Mouse (Mus musculus): Measurements from ENCODE around the gene Zfp644. TPM values are rescaled to one million over a fixed set of nuclear protein-coding genes. Genes with fewer than 3 reads are reported as not detected.

Gene Zfp644
- total RNA-seq, 1 experiment, result 65.6 TPM

- in situ Hi-C loops (cut with MboI; ENCODE audit: low sequenced_read_pairs in 2 of 2, unreplicated experiment in 2 of 2), result no loop called here
- peak overlapping the region; percentile 76 to 98 for H3K4me3 ChIP-seq (ENCODE audit: insufficient read depth in 1 of 2, low read depth in 1 of 2, low read length in 2 of 2, poor library complexity in 1 of 2, severe bottlenecking in 1 of 2)
- no peak for DNase-seq (ENCODE audit: low read depth, low spot score)
- peak overlapping the region; percentile 98 for H3K9ac ChIP-seq (ENCODE audit: insufficient read depth, low read depth, low read length, poor library complexity, severe bottlenecking)
- H3K36me3 ChIP-seq (ENCODE audit: control insufficient read depth, insufficient read depth, low read length, poor library complexity, severe bottlenecking), result peaks cover 2% of the 10 kb centered on the region; the same call in 1 of the 2 replicates
- TF ChIP-seq CHD2 (IDR thresholded peaks at IDR 0.05; ENCODE audit: low read depth, low read length) (no peak), HCFC1 (IDR thresholded peaks at IDR 0.05; ENCODE audit: borderline replicate concordance, insufficient read depth, low read length) (no peak), MAFK (IDR thresholded peaks at IDR 0.05; ENCODE audit: insufficient read depth, low read depth, low read length) (no peak), ZNF384 (IDR thresholded peaks at IDR 0.05; ENCODE audit: low read depth, low read length) (no peak), ZC3H11A (IDR thresholded peaks at IDR 0.05; ENCODE audit: borderline replicate concordance, low read depth, low read length) (no peak)
- H3K27ac ChIP-seq (ENCODE audit: insufficient read depth, low read depth, low read length, poor library complexity, severe bottlenecking), result peak overlapping the region; percentile 81; the same call in 1 of the 2 replicates
- H3K9me3 ChIP-seq (ENCODE audit: control insufficient read depth, insufficient read depth, low read depth, low read length), result no peaks in the 10 kb centered on the region
- peaks cover 2 to 5% of the 10 kb centered on the region in 2 experiments for H3K4me1 ChIP-seq (ENCODE audit: control insufficient read depth in 2 of 2, insufficient read depth in 2 of 2, low read length in 2 of 2, poor library complexity in 1 of 2)
Measured at GRCm38 (mm10) chr5:106695141-106695540, 1.9 kb downstream of the Zfp644 start.

DNA sequence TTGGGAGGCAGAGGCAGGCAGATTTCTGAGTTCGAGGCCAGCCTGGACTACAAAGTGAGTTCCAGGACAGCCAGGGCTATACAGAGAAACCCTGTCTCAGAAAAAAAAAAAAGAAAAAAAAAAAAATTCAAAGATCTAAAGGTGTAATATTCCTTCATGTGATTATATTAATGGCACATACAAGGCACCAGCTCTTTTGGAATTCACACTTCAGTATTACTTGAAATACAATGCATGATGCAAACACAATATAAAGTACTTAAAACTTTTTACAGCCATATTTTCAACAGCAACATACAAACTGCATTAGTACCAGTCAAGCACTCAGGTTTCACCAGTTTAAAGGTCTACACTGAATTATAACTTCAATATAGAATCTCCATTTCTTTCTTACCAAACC, 2.4 kb downstream of the Zfp644 start:
- Histone ChIP-seq H3K9me3 (ENCODE audit: control insufficient read depth, insufficient read depth, low read depth, low read length) (no peaks in the 10 kb centered on the region), H3K36me3 (ENCODE audit: control insufficient read depth, insufficient read depth, low read length, poor library complexity, severe bottlenecking) (peaks cover 2% of the 10 kb centered on the region; the same call in 1 of the 2 replicates), H3K9ac (ENCODE audit: insufficient read depth, low read depth, low read length, poor library complexity, severe bottlenecking) (no peak overlapping the region), H3K27ac (ENCODE audit: insufficient read depth, low read depth, low read length, poor library complexity, severe bottlenecking) (no peak overlapping the region), H3K4me3 (ENCODE audit: insufficient read depth in 1 of 2, low read depth in 1 of 2, low read length in 2 of 2, poor library complexity in 1 of 2, severe bottlenecking in 1 of 2) (peak overlapping the region in 1 of 2 experiments; percentile 98; a peak in 2 of 4 replicates), H3K4me1 (ENCODE audit: control insufficient read depth in 2 of 2, insufficient read depth in 2 of 2, low read length in 2 of 2, poor library complexity in 1 of 2) (peaks cover 2 to 5% of the 10 kb centered on the region in 2 experiments)
- TF ChIP-seq ZNF384 (IDR thresholded peaks at IDR 0.05; ENCODE audit: low read depth, low read length) (peak; percentile 85), MAFK (IDR thresholded peaks at IDR 0.05; ENCODE audit: insufficient read depth, low read depth, low read length) (no peak)
- DNase-seq (ENCODE audit: low read depth, low spot score), result no peak
- in situ Hi-C loops (cut with MboI; ENCODE audit: low sequenced_read_pairs in 2 of 2, unreplicated experiment in 2 of 2), result no loop called here

DNA sequence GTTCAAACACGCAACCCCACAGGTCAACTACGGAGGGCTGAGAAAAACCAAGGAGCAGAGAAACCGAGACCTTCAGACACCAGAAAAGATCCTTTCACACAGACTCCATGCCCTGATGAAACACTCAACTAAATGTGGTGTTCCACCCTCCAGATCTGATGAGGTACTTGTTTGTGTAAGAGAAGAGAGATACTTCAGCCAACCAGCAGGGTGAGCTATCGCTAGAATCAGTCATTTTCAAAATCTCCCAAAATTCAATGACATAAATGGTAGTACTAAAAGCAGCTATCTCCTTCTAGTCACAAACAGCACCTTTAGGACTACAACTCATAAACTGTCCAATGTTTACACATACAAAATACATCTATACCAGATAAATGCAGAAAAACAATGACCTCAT, 4.1 kb downstream of the Zfp644 start:
- Histone ChIP-seq H3K27ac (ENCODE audit: insufficient read depth, low read depth, low read length, poor library complexity, severe bottlenecking) (no peak overlapping the region), H3K4me3 (ENCODE audit: insufficient read depth in 1 of 2, low read depth in 1 of 2, low read length in 2 of 2, poor library complexity in 1 of 2, severe bottlenecking in 1 of 2) (no peak overlapping the region), H3K9me3 (ENCODE audit: control insufficient read depth, insufficient read depth, low read depth, low read length) (no peaks in the 10 kb centered on the region), H3K36me3 (ENCODE audit: control insufficient read depth, insufficient read depth, low read length, poor library complexity, severe bottlenecking) (peaks cover 2% of the 10 kb centered on the region; the same call in 1 of the 2 replicates), H3K4me1 (ENCODE audit: control insufficient read depth in 2 of 2, insufficient read depth in 2 of 2, low read length in 2 of 2, poor library complexity in 1 of 2) (peaks cover 2 to 5% of the 10 kb centered on the region in 2 experiments), H3K9ac (ENCODE audit: insufficient read depth, low read depth, low read length, poor library complexity, severe bottlenecking) (no peak overlapping the region)
- TF ChIP-seq ZNF384 (IDR thresholded peaks at IDR 0.05; ENCODE audit: low read depth, low read length) (no peak), CHD2 (IDR thresholded peaks at IDR 0.05; ENCODE audit: low read depth, low read length) (no peak), HCFC1 (IDR thresholded peaks at IDR 0.05; ENCODE audit: borderline replicate concordance, insufficient read depth, low read length) (no peak), ZC3H11A (IDR thresholded peaks at IDR 0.05; ENCODE audit: borderline replicate concordance, low read depth, low read length) (no peak), MAFK (IDR thresholded peaks at IDR 0.05; ENCODE audit: insufficient read depth, low read depth, low read length) (no peak)
- no peak for DNase-seq (ENCODE audit: low read depth, low spot score)
- in situ Hi-C loops (cut with MboI; ENCODE audit: low sequenced_read_pairs in 2 of 2, unreplicated experiment in 2 of 2), result no loop called here

DNA sequence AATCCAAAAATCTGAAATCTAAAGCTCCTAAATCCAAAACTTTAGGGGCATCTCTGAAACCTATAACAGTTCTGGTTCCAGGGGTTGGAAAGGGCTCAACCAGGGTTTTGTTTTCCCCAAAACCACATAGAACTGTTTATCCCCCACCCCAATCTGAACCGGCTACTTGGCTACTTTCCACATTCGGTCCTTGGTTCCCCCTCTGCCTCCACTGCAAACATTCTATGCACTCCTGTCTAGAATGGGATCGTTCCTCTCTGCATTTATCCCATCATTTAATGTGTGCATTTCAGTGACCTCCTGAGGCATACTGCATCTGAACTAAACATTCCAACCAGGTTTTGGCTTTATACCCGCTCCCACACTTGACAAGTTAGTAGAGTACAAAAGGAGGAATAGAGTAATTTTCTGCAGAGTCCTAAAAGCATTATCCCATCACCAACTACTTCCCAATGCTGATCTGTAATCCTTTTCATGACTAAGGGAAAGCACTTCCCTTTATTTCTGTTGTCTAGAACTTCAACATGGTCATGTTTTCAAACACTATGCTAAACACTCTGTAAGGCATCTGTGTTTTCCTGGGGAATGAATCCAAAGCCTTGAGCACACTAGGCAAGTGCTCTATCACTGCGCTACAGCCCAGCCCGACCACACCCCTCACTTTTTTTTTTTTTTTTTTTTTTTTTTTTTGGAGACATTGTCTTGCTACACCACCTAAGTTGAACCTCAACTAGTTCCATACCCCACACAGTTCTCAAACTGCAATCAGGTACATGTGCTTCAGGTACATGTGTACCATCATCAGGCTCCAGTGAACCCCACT, 16.2 kb downstream of the Zfp644 start:
- DNase-seq (ENCODE audit: low read depth, low spot score), result no peak
- Histone ChIP-seq H3K27ac (ENCODE audit: insufficient read depth, low read depth, low read length, poor library complexity, severe bottlenecking) (no peak overlapping the region), H3K9me3 (ENCODE audit: control insufficient read depth, insufficient read depth, low read depth, low read length) (no peaks in the 10 kb centered on the region), H3K9ac (ENCODE audit: insufficient read depth, low read depth, low read length, poor library complexity, severe bottlenecking) (no peak overlapping the region), H3K4me3 (ENCODE audit: insufficient read depth in 1 of 2, low read depth in 1 of 2, low read length in 2 of 2, poor library complexity in 1 of 2, severe bottlenecking in 1 of 2) (no peak overlapping the region), H3K36me3 (ENCODE audit: control insufficient read depth, insufficient read depth, low read length, poor library complexity, severe bottlenecking) (peaks cover 4% of the 10 kb centered on the region), H3K4me1 (ENCODE audit: control insufficient read depth in 2 of 2, insufficient read depth in 2 of 2, low read length in 2 of 2, poor library complexity in 1 of 2) (no peaks in the 10 kb centered on the region)
- in situ Hi-C loops (cut with MboI; ENCODE audit: low sequenced_read_pairs in 2 of 2, unreplicated experiment in 2 of 2), result no loop called here
- TF ChIP-seq CHD2 (IDR thresholded peaks at IDR 0.05; ENCODE audit: low read depth, low read length) (no peak), ZNF384 (IDR thresholded peaks at IDR 0.05; ENCODE audit: low read depth, low read length) (peak; percentile 89), MAFK (IDR thresholded peaks at IDR 0.05; ENCODE audit: insufficient read depth, low read depth, low read length) (no peak), HCFC1 (IDR thresholded peaks at IDR 0.05; ENCODE audit: borderline replicate concordance, insufficient read depth, low read length) (no peak), ZC3H11A (IDR thresholded peaks at IDR 0.05; ENCODE audit: borderline replicate concordance, low read depth, low read length) (no peak)
